Mouse (Mus musculus) limb, embryonic 15.5 days (tissue): ENCODE measurements around the gene Plcb4. TPM values are rescaled to one million over a fixed set of nuclear protein-coding genes. Genes with fewer than 3 reads are reported as not detected.

Experiments
- ATAC-seq: fragments of 200-750 bp; cut with Nextera tagmentation; 2 replicates; pipeline ENCODE4 v1.8.0; 2017; ENCODE audit warnings: low read depth, moderate TSS enrichment; ENCODE audit not compliant: insufficient number of reproducible peaks, low FRiP score, low TSS enrichment
- H3K27ac ChIP-seq: fragments of 300-500 bp; sonication (generic); 2 replicates; pipeline ENCODE4 v1.5.1; 2015; ENCODE audit warnings: moderate library complexity, mild to moderate bottlenecking, inconsistent platforms
- H3K27me3 ChIP-seq: fragments of 300-500 bp; sonication (generic); 2 replicates; pipeline ENCODE4 v1.6.1; 2015; ENCODE audit warnings: inconsistent platforms
- H3K36me3 ChIP-seq: fragments of 300-500 bp; sonication (generic); 2 replicates; pipeline ENCODE4 v1.6.1; 2015; ENCODE audit warnings: inconsistent platforms
- H3K4me1 ChIP-seq: fragments of 300-500 bp; sonication (generic); 2 replicates; pipeline ENCODE4 v1.6.1; 2015; ENCODE audit warnings: inconsistent platforms
- H3K4me2 ChIP-seq: fragments of 300-500 bp; sonication (generic); 2 replicates; pipeline ENCODE4 v1.6.1; 2015; ENCODE audit warnings: mild to moderate bottlenecking, inconsistent platforms
- H3K4me3 ChIP-seq: fragments of 300-500 bp; sonication (generic); 2 replicates; pipeline ENCODE4 v1.5.1; 2015; ENCODE audit warnings: mild to moderate bottlenecking, inconsistent platforms
- H3K9ac ChIP-seq: fragments of 300-500 bp; sonication (generic); 2 replicates; pipeline ENCODE4 v1.6.1; 2015; ENCODE audit warnings: inconsistent platforms
- H3K9me3 ChIP-seq: fragments of 300-500 bp; sonication (generic); 2 replicates; pipeline ENCODE4 v1.6.1; 2016; ENCODE audit warnings: inconsistent platforms
- WGBS: fragments of 180-500 bp; shearing (Covaris S2); methylation state at CpG from one replicate; pipeline ENCODE4 v1.1.7; 2015; 5-methylcytosine and 5-hydroxymethylcytosine counted together
- polyA plus RNA-seq: library from polyadenylated mRNA; unstranded; fragments of >200 nt; fragmentation: Nextera tagmentation; extraction: Ambion mirVana; gene quantifications from 2 replicates; pipeline ENCODE4 v1.2.1, GENCODE M21; 2015

Plcb4 gene
- polyA plus RNA-seq, 1 experiment from 2014 or later: 17.4 TPM

GRCm38 (mm10) chr2:135993314-135993713 lies 334.5 kb downstream of the Plcb4 start:
- no peak overlapping the region for H3K4me3 ChIP-seq
- no peak for ATAC-seq
- H3K9me3 ChIP-seq: no peaks in the 10 kb centered on the region
- H3K4me1 ChIP-seq: 0 out of 2 replicates have a peak, but pooled peaks cover 4% of the 10 kb centered on the region
- no peak overlapping the region for H3K27ac ChIP-seq
- H3K27me3 ChIP-seq: no peaks in the 10 kb centered on the region
- no peak overlapping the region for H3K4me2 ChIP-seq
- no peaks in the 10 kb centered on the region for H3K36me3 ChIP-seq
- WGBS: 85% methylated on average over 11 of the region's 11 CpGs
- no peak overlapping the region for H3K9ac ChIP-seq

GRCm38 (mm10) chr2:135995196-135995595 lies 336.4 kb downstream of the Plcb4 start:
- H3K27ac ChIP-seq: no peak overlapping the region
- no peaks in the 10 kb centered on the region for H3K27me3 ChIP-seq
- 90% methylated on average over 4 of the region's 4 CpGs for WGBS
- no peaks in the 10 kb centered on the region for H3K36me3 ChIP-seq
- H3K9me3 ChIP-seq: no peaks in the 10 kb centered on the region
- no peak overlapping the region for H3K9ac ChIP-seq
- no peak overlapping the region for H3K4me3 ChIP-seq
- H3K4me2 ChIP-seq: no peak overlapping the region
- ATAC-seq: no peak
- 0 out of 2 replicates have a peak, but pooled peaks cover 4% of the 10 kb centered on the region for H3K4me1 ChIP-seq

GRCm38 (mm10) chr2:135996936-135997335 lies 338.1 kb downstream of the Plcb4 start:
- 65% methylated on average over 6 of the region's 6 CpGs for WGBS
- no peaks in the 10 kb centered on the region for H3K36me3 ChIP-seq
- no peak overlapping the region for H3K9ac ChIP-seq
- 0 out of 2 replicates have a peak, but pooled peaks cover 4% of the 10 kb centered on the region for H3K4me1 ChIP-seq
- no peak for ATAC-seq
- no peak overlapping the region for H3K27ac ChIP-seq
- H3K4me2 ChIP-seq: no peak overlapping the region
- no peaks in the 10 kb centered on the region for H3K27me3 ChIP-seq
- no peak overlapping the region for H3K4me3 ChIP-seq
- no peaks in the 10 kb centered on the region for H3K9me3 ChIP-seq

GRCm38 (mm10) chr2:135997361-135998150 lies 338.7 kb downstream of the Plcb4 start:
- Histone ChIP-seq H3K36me3 (no peaks in the 10 kb centered on the region), H3K4me3 (no peak overlapping the region), H3K4me2 (no peak overlapping the region), H3K27ac (no peak overlapping the region), H3K9ac (no peak overlapping the region), H3K9me3 (no peaks in the 10 kb centered on the region), H3K27me3 (no peaks in the 10 kb centered on the region), H3K4me1 (0 out of 2 replicates have a peak, but pooled peaks cover 4% of the 10 kb centered on the region)
- 56% methylated on average over 18 of the region's 18 CpGs for WGBS
- no peak for ATAC-seq

- H3K4me1 ChIP-seq: 0 out of 2 replicates have a peak, but pooled peaks cover 4% of the 10 kb centered on the region
- 91% methylated on average over 7 of the region's 7 CpGs for WGBS
- no peak overlapping the region for H3K27ac ChIP-seq
- no peak for ATAC-seq
- H3K27me3 ChIP-seq: no peaks in the 10 kb centered on the region
- H3K4me2 ChIP-seq: no peak overlapping the region
- H3K36me3 ChIP-seq: no peaks in the 10 kb centered on the region
- H3K4me3 ChIP-seq: no peak overlapping the region
- H3K9me3 ChIP-seq: no peaks in the 10 kb centered on the region
- no peak overlapping the region for H3K9ac ChIP-seq
Measured at GRCm38 (mm10) chr2:135998886-135999285, 340.1 kb downstream of the Plcb4 start.

- no peaks in the 10 kb centered on the region for H3K36me3 ChIP-seq
- no peak overlapping the region for H3K9ac ChIP-seq
- WGBS: 68% methylated on average over 1 of the region's 1 CpGs
- no peak for ATAC-seq
- no peaks in the 10 kb centered on the region for H3K27me3 ChIP-seq
- no peak overlapping the region for H3K27ac ChIP-seq
- H3K4me2 ChIP-seq: no peak overlapping the region
- no peak overlapping the region for H3K4me3 ChIP-seq
- no peaks in the 10 kb centered on the region for H3K9me3 ChIP-seq
- 0 out of 2 replicates have a peak, but pooled peaks cover 4% of the 10 kb centered on the region for H3K4me1 ChIP-seq
Measured at GRCm38 (mm10) chr2:135999361-135999760, 340.6 kb downstream of the Plcb4 start.

- ATAC-seq: no peak
- Histone ChIP-seq H3K9ac (no peak overlapping the region), H3K4me3 (no peak overlapping the region), H3K27ac (no peak overlapping the region), H3K27me3 (no peaks in the 10 kb centered on the region), H3K4me1 (0 out of 2 replicates have a peak, but pooled peaks cover 4% of the 10 kb centered on the region), H3K9me3 (no peaks in the 10 kb centered on the region), H3K4me2 (no peak overlapping the region), H3K36me3 (no peaks in the 10 kb centered on the region)
- 60% methylated on average over 5 of the region's 5 CpGs for WGBS
Measured at GRCm38 (mm10) chr2:136000933-136001332, 342.1 kb downstream of the Plcb4 start.

- Histone ChIP-seq H3K27ac (no peak overlapping the region), H3K27me3 (no peaks in the 10 kb centered on the region), H3K4me1 (0 out of 2 replicates have a peak, but pooled peaks cover 4% of the 10 kb centered on the region), H3K4me2 (no peak overlapping the region), H3K9ac (no peak overlapping the region), H3K9me3 (no peaks in the 10 kb centered on the region), H3K4me3 (no peak overlapping the region), H3K36me3 (no peaks in the 10 kb centered on the region)
- ATAC-seq: no peak
- 55% methylated on average over 7 of the region's 7 CpGs for WGBS
Measured at GRCm38 (mm10) chr2:136002118-136002517, 343.3 kb downstream of the Plcb4 start.

GRCm38 (mm10) chr2:136003836-136004235 lies 345.0 kb downstream of the Plcb4 start:
- H3K27ac ChIP-seq: no peak overlapping the region
- no peak for ATAC-seq
- H3K4me2 ChIP-seq: no peak overlapping the region
- no peaks in the 10 kb centered on the region for H3K36me3 ChIP-seq
- 80% methylated on average over 1 of the region's 1 CpGs for WGBS
- no peak overlapping the region for H3K9ac ChIP-seq
- no peaks in the 10 kb centered on the region for H3K27me3 ChIP-seq
- H3K9me3 ChIP-seq: no peaks in the 10 kb centered on the region
- no peak overlapping the region for H3K4me3 ChIP-seq
- H3K4me1 ChIP-seq: no peaks in the 10 kb centered on the region

- Histone ChIP-seq H3K27ac (no peak overlapping the region), H3K9me3 (no peaks in the 10 kb centered on the region), H3K4me2 (no peak overlapping the region), H3K36me3 (no peaks in the 10 kb centered on the region), H3K4me1 (no peaks in the 10 kb centered on the region), H3K9ac (no peak overlapping the region), H3K27me3 (no peaks in the 10 kb centered on the region), H3K4me3 (no peak overlapping the region)
- ATAC-seq: no peak
- WGBS: 92% methylated on average over 5 of the region's 5 CpGs
Measured at GRCm38 (mm10) chr2:136006280-136006679, 347.5 kb downstream of the Plcb4 start.

GRCm38 (mm10) chr2:136012759-136013158 lies 353.9 kb downstream of the Plcb4 start:
- ATAC-seq: no peak
- Histone ChIP-seq H3K4me2 (no peak overlapping the region), H3K36me3 (no peaks in the 10 kb centered on the region)

GRCm38 (mm10) chr2:136048464-136048863 lies 389.7 kb downstream of the Plcb4 start:
- Histone ChIP-seq H3K4me2 (no peak overlapping the region), H3K9ac (no peak overlapping the region), H3K4me3 (no peak overlapping the region), H3K27me3 (peaks cover 14% of the 10 kb centered on the region; the same call in 1 of the 2 replicates), H3K4me1 (peaks cover 9% of the 10 kb centered on the region), H3K36me3 (no peaks in the 10 kb centered on the region), H3K9me3 (no peaks in the 10 kb centered on the region), H3K27ac (no peak overlapping the region)
- WGBS: 93% methylated on average over 4 of the region's 4 CpGs
- ATAC-seq: no peak

More at GRCm38 (mm10) chr2:136012759-136013158, 353.9 kb downstream of the Plcb4 start:
- WGBS: 75% methylated on average over 9 of the region's 9 CpGs
- Histone ChIP-seq H3K27me3 (no peaks in the 10 kb centered on the region), H3K9me3 (no peaks in the 10 kb centered on the region), H3K9ac (no peak overlapping the region), H3K27ac (no peak overlapping the region), H3K4me3 (no peak overlapping the region), H3K4me1 (no peaks in the 10 kb centered on the region)
